Mouse (Mus musculus) E14TG2a.4 (cell line): ENCODE data around the gene 4930426L09Rik.

ENCODE experiments used
- H3K27me3 ChIP-seq: 2 replicates; pipeline ENCODE4 v1.6.1; 2014; ENCODE audit warnings: low read length, control low read depth; ENCODE audit not compliant: insufficient read depth
- H3K36me3 ChIP-seq: 2 replicates; pipeline ENCODE4 v1.6.1; 2014; ENCODE audit warnings: low read length, control low read depth; ENCODE audit not compliant: insufficient read depth
- H3K4me1 ChIP-seq: replicated peaks from 2 replicates; pipeline ENCODE4 v1.6.1; 2014; ENCODE audit warnings: low read depth, low read length, control low read depth
- H3K4me3 ChIP-seq: replicated peaks from 2 replicates; pipeline ENCODE4 v1.5.1; 2014; ENCODE audit warnings: mild to moderate bottlenecking, low read length
- H3K9me3 ChIP-seq: 2 replicates; pipeline ENCODE4 v1.6.1; 2014; ENCODE audit warnings: low read length, control low read depth
- CTCF ChIP-seq: conservative IDR thresholded peaks from 2 replicates; pipeline ENCODE4 v1.5.1; 2014; ENCODE audit warnings: low read length
- NANOG ChIP-seq: IDR thresholded peaks from 2 replicates; pipeline ENCODE4 v1.6.1; 2014; ENCODE audit warnings: borderline replicate concordance, low read length, mixed read lengths
- POU5F1 ChIP-seq: IDR thresholded peaks from 2 replicates; pipeline ENCODE4 v1.6.1; 2014; ENCODE audit warnings: low read length, borderline replicate concordance

The 4930426L09Rik gene

DNA sequence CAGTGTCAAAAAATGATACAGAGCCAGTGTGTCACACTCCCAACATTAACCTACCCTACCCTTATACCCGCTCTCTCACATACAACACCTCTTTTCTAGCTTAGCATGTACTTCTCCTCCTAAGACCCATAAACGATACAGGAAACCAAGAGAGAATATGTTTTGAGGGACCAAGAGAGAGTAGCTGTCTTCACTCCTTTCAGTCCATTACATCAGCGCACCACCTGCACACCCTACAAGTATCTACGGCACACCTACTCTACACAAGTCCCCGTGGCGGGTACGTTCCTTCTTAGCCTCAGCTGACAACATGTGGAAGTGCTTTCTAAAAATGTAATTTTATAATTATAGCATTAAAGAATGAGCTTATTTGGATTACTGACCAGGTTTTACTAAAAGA is 40.7 kb upstream of the 4930426L09Rik start:
- TF ChIP-seq POU5F1 (no peak), CTCF (no peak), NANOG (no peak)
- H3K4me1 ChIP-seq: peaks cover 9% of the 10 kb centered on the region; the same call in 1 of the 2 replicates
- H3K9me3 ChIP-seq: no peaks in the 10 kb centered on the region
- no peaks in the 10 kb centered on the region for H3K27me3 ChIP-seq
- no peaks in the 10 kb centered on the region for H3K36me3 ChIP-seq
- H3K4me3 ChIP-seq: no peak overlapping the region

DNA sequence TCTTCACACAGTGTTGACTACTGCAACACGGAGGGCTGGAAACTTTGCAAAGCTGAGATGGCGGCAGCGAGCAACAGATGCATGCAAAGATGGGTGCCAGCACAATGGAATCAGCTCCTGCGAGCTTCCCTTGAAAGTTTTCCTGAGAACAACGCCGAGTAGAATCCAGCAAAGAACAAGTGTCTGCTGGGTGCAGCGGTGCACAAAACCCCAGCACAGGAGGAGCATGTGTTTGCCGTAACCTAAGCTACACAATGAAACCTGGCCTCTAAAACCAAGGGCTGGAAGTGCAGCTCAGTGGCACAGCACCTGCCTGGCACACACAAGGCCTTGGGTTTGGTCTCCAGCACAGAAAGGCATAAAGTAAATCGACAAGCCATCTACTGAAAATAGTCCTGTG is 40.1 kb upstream of the 4930426L09Rik start:
- no peak for TF ChIP-seq POU5F1
- no peak for TF ChIP-seq CTCF
- Histone ChIP-seq H3K4me1 (peaks cover 9% of the 10 kb centered on the region; the same call in 1 of the 2 replicates), H3K27me3 (no peaks in the 10 kb centered on the region)

DNA sequence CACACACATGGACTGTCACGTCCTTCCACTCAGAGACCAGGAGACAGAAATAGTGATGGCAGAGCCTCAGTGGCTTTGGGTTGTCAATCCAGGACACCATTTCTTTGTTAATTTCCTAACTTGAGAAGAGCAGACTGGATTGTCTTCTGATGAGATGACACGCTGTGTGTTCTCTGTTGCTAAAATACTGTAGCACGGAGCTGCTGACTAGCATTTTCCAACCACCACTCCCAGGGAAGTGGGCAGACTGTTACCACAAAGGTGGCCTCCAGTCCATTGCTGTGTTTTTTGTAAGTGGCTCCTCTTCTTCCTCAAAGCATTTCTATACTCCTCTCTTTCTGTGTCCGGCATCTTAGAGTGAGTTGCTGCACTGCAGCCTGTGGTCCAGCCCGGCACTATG is 39.6 kb upstream of the 4930426L09Rik start:
- Histone ChIP-seq H3K4me1 (peaks cover 9% of the 10 kb centered on the region; the same call in 1 of the 2 replicates), H3K36me3 (no peaks in the 10 kb centered on the region), H3K4me3 (no peak overlapping the region), H3K9me3 (no peaks in the 10 kb centered on the region), H3K27me3 (no peaks in the 10 kb centered on the region)
- TF ChIP-seq NANOG: no peak
- no peak for TF ChIP-seq POU5F1
- TF ChIP-seq CTCF: no peak

More for the DNA sequence above, 40.1 kb upstream of the 4930426L09Rik start:
- H3K4me3 ChIP-seq: no peak overlapping the region
- H3K36me3 ChIP-seq: no peaks in the 10 kb centered on the region
- H3K9me3 ChIP-seq: no peaks in the 10 kb centered on the region

DNA sequence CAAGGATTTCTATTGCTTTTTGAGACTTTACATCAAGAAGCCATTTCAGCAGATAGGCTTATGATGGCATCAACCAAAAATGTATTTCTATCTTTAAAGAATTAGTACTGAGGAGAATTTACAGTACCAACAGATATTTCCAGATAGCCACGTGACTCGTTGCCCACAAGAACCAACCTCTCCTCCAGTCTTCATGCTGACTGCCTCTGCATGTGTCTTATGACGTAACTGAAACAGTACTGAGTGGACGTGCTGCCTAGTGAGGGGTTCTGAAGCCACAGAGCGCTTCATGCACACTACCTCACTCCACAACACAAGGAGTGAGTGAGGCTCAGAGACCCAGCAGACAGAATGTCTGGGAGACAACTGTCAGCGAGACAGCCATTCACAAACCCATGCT is 39.1 kb upstream of the 4930426L09Rik start:
- Histone ChIP-seq H3K27me3 (no peaks in the 10 kb centered on the region), H3K4me3 (no peak overlapping the region), H3K36me3 (no peaks in the 10 kb centered on the region), H3K9me3 (no peaks in the 10 kb centered on the region), H3K4me1 (peaks cover 9% of the 10 kb centered on the region; the same call in 1 of the 2 replicates)
- TF ChIP-seq NANOG (no peak), CTCF (no peak), POU5F1 (no peak)

DNA sequence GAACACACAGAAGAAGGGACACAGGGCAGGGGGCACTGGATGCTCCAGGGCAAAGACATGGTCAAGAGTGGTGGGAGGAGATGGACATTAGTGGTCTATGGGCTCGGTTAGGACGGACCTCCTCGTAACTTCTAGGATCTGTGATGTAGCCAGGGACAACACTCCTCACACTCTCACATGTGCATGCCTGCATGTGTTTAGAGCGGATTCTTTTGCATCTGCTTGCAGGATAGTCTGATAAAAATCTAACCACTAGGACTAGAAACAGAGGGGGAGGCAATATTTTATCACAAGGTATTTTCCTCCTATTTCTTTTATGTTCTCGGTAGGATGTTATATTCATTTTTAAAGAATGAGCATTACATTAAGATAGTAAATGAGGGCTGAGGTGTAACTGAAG is 38.6 kb upstream of the 4930426L09Rik start:
- TF ChIP-seq NANOG (no peak), POU5F1 (no peak), CTCF (no peak)
- Histone ChIP-seq H3K4me1 (peaks cover 9% of the 10 kb centered on the region; the same call in 1 of the 2 replicates), H3K9me3 (no peaks in the 10 kb centered on the region), H3K4me3 (no peak overlapping the region), H3K27me3 (no peaks in the 10 kb centered on the region), H3K36me3 (no peaks in the 10 kb centered on the region)

DNA sequence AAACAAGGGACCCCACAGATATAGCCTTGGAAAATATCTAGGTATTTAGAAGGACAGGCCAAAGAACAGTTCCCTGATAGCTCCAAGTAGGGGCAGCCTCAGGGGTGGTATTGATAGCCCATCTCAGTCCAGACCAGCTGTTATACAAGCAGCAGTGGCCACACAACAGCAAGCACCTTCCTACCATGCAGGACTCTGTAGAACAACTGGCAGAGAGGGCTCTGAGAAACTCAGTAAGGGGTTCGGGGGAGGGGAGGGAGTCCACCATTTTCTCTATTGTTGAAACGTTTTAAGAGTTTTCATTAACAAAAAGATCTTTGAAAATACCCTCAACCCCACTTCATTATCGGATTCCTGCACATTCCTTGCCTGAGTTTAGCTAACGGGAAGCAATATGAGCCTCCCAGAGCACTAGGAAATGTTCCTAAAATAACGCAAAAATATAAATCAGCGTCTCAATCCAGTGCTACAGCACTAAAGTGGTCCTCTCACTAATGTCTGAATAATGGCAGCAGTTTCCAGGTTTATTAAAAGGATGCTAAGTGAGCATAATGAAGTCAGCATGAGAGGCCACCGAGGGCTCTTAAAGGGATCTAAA is 37.7 kb upstream of the 4930426L09Rik start:
- H3K4me3 ChIP-seq: no peak overlapping the region
- H3K9me3 ChIP-seq: no peaks in the 10 kb centered on the region
- TF ChIP-seq NANOG (no peak), CTCF (no peak), POU5F1 (no peak)
- H3K36me3 ChIP-seq: no peaks in the 10 kb centered on the region
- no peaks in the 10 kb centered on the region for H3K27me3 ChIP-seq
- H3K4me1 ChIP-seq: peaks cover 9% of the 10 kb centered on the region; the same call in 1 of the 2 replicates

DNA sequence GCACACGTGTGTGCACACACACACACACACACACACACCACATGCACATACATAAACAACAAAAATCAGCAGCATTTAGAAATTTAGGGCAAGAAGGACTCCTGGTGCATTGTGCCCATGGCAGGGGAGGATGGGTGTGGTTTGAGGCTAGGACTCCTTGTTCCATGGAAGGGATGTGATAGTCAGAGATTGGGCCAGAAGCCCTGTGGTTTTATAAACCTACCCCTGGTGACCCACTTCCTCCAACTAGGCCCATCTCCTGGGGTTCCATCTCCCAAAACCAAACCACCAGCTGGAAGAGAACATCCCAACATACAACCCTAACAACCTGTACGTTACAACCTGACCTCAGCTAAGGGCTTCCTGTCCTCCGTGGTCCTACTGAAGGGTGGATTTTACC is 35.6 kb upstream of the 4930426L09Rik start:
- Histone ChIP-seq H3K4me3 (no peak overlapping the region), H3K36me3 (no peaks in the 10 kb centered on the region), H3K4me1 (peaks cover 12% of the 10 kb centered on the region; the same call in 1 of the 2 replicates), H3K9me3 (no peaks in the 10 kb centered on the region), H3K27me3 (no peaks in the 10 kb centered on the region)
- TF ChIP-seq NANOG (no peak), CTCF (no peak), POU5F1 (no peak)

DNA sequence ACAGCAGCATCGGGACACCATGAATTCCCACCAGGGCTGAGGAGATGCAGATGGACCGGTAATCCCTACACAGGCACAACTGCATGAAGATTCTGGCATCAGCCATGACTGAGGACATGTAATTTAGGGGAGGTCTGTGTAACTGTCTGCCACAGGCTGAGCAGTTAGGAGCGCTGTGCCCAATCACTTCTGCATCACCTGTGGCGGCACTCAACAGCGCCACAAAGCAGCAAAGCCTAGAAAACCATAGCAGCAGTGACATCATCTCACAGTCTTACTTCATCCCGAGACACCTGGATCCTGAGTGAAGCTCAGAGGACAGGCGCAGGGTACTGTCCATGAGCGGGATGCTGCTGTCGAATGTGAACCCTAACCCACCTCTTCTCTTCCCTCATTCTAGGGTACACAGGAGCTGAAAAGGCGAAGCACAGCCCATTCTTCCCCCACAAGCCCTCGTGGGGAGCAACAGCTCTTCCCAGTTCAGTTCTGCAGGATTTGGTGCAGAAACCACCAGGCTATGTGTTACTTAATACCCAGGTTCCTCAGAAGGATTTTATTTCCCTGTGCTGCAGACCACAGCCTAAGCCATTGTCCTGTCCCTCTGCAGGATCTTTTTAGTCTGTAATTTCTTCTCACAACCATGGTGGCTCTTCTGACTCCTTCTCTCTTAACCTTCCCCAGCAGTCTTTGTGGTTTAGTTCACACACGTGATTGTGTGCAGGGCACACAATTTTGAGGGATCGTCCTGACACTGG is 34.7 kb upstream of the 4930426L09Rik start:
- no peak overlapping the region for H3K4me3 ChIP-seq
- TF ChIP-seq POU5F1: no peak
- TF ChIP-seq CTCF: no peak
- TF ChIP-seq NANOG: no peak
- H3K4me1 ChIP-seq: peaks cover 8% of the 10 kb centered on the region; the same call in 1 of the 2 replicates
- no peaks in the 10 kb centered on the region for H3K27me3 ChIP-seq
- H3K36me3 ChIP-seq: no peaks in the 10 kb centered on the region
- no peaks in the 10 kb centered on the region for H3K9me3 ChIP-seq

DNA sequence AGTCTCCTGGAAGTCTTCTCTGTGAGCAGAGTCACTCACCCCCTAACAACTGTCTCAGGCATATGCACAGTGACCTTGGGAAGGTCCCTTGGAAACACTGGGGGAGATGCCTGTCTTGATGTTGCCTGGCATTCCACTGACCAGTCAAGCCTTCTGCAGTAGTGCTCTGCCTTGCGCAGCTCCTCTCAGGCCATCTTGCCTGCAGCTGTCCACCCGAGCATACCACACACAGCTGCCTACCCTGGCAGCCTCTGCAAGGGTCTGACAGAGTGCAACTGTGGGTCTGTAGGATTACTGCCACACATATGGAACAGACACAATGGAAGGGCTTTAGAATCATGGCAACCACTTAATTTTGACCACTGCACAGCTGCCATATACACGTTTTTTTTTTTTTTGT is 33.0 kb upstream of the 4930426L09Rik start:
- no peaks in the 10 kb centered on the region for H3K36me3 ChIP-seq
- TF ChIP-seq NANOG (no peak), POU5F1 (no peak), CTCF (no peak)
- peaks cover 8% of the 10 kb centered on the region; the same call in 1 of the 2 replicates for H3K4me1 ChIP-seq
- H3K27me3 ChIP-seq: no peaks in the 10 kb centered on the region
- H3K9me3 ChIP-seq: no peaks in the 10 kb centered on the region
- H3K4me3 ChIP-seq: no peak overlapping the region
